Mouse (Mus musculus): ENCODE results near the gene Bcl11b.

Gene Bcl11b

DNA sequence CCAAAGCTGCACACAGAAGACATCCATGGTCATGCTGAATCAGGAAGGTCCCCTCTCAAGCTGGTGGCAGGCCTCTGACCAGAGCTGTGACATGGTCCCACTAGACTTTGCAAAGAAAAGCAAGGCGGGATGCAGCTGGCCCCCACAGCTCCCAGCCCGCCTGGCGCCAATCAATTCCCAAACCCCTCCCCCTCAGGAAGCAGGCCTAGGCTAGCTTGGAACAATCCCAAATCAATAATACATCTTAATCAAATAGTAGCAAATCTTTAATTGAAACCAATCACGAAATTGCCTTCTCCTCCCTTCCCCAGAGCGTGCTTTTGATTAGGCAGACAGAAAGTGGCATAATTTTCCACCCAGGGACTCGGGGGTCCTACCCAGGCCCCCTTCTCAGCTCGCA, 113.1 kb downstream of the Bcl11b start:
- DNase-seq (ENCODE audit: low read depth), result no peak

DNA sequence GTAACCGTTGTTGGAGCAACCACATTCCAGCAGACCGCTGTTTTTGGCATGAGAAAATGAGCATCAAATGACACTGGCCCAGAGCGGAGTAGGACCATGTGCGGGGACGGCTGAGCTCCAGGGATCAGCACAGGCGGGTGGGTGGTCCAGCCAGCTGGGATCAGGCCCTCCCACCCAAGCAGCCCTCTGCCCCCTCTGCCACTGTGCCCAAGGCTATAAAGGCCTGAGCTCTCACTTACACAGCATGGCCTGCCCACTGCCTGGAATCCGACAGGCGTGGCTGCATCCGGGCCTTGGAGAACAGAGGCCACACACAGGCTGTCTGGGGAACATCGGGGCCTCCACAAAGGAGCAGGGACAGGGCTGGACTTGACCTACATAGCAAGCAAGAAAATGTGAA, 113.6 kb downstream of the Bcl11b start:
- no peak for DNase-seq (ENCODE audit: low read depth)

DNA sequence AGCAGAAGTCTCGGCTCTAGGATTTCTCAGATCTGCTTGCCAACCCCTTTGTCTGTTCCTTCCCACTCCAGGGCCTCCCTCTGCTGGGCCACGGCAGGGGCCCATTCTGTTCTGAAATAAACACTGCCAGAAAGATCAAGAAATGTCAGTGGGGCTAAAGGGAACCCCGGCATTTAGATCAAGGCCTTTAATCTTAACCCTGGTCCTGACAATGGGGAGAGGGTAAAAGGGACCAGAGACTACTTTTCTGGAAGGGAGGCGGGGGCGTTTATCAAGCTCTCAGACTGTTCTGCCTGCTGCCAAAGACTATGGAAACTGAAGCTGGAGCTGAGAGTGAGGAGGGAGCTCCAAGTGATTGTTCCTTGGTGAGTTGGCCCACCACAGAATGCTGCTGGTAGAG, 114.8 kb downstream of the Bcl11b start:
- no peak for DNase-seq (ENCODE audit: low read depth)

- DNase-seq (ENCODE audit: low read depth), result no peak
Measured at GRCm38 (mm10) chr12:107888049-107888448, 115.4 kb downstream of the Bcl11b start.

DNA sequence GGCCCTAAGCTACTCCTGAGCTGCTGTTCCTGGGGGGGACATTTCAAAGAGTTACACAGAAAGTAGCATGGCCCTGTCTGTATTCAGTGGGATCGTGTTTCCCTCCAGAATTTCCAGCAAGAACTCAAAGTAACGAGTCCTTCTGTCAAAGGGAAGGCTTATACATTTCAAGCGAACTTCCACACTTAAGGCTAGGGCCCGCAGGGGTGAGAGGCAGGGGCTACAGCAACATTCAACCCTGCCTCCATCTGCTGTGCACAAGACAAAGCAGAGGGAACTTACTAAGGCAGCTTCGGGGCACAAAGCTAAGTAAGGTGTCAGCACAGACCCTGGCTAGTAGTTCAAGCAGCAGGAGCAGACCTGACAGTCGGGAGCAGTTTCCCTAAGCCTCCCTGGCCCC, 115.8 kb downstream of the Bcl11b start:
- no peak for DNase-seq (ENCODE audit: low read depth)

DNA sequence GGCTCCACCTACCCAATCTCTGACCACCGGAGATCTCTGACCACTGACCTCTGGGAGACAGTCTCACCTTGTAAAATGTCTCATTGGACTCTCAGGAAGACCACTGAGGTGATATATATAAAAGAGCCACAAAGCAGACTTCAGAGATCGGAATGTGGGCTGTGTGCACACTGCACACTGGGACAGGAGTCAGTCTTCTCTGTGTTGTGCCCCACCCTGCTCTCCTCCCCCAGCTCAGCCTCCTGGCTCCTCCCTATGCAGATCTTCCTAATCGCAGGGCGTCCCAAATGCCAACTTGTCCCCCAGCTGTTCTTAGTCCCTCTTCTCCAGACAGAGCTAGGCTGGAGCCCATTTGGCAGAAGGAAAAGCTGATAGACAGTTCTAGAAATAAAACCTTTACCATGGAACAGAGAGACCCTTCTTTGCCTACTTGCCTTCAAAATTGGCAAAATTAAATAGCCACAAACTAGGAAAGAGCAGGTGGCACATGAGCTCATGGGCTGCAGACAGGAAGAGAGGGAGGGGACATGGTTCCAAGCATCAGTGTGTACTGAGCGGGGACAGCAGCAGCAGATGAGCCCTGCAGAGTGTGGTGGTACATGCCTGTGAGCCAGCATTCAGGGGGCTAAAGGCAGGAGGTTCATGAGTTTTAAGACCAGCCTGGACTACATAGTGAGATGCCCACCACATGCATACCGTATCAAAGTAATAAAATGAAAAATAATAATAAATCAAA, 118.9 kb downstream of the Bcl11b start:
- DNase-seq (ENCODE audit: low read depth), result peak; percentile 35

- DNase-seq (ENCODE audit: low read depth), result no peak
Measured at GRCm38 (mm10) chr12:107881726-107882125, 121.7 kb downstream of the Bcl11b start.

DNA sequence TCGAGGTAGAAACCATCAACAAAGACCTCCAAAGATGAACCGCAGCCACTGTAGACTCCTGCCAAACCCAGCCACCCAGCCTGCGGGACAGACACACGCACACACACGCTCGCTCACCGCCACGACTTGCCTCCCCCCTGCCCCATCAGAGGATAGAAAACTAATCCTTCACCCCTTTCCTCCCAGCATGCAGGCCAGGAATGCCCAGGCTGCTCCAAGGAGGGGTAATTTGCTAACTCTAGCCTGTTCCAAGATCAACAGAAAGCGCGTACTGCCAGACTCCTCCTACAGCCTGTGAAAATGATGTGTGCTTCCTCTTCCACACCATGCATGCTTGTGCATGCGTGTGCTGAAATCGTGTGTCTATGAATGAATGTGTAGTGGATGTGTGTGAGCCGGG, 122.7 kb downstream of the Bcl11b start:
- no peak for DNase-seq (ENCODE audit: low read depth)

GRCm38 (mm10) chr12:107879114-107879777, 124.2 kb downstream of the Bcl11b start:
- DNase-seq (ENCODE audit: low read depth), result no peak

DNA sequence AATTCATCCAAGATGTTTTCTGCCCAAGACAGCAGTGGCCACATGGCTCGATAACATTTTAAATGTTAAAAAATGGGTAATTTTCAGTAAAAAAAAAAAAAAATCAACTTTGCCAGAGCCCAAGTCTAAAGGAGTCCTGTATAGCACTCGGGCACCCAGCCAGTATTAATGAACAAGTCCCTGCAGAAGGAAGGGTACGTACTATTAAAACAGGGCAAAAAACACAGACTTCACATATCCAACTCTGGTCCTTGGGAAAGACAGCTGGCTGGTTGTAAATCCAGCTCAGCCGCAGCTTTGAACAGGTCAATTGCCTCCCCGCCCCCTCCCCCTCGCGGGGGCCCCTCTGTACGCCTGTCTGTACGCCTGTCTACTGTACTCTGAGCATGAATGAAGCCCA, 127.2 kb downstream of the Bcl11b start:
- no peak for DNase-seq (ENCODE audit: low read depth)

DNA sequence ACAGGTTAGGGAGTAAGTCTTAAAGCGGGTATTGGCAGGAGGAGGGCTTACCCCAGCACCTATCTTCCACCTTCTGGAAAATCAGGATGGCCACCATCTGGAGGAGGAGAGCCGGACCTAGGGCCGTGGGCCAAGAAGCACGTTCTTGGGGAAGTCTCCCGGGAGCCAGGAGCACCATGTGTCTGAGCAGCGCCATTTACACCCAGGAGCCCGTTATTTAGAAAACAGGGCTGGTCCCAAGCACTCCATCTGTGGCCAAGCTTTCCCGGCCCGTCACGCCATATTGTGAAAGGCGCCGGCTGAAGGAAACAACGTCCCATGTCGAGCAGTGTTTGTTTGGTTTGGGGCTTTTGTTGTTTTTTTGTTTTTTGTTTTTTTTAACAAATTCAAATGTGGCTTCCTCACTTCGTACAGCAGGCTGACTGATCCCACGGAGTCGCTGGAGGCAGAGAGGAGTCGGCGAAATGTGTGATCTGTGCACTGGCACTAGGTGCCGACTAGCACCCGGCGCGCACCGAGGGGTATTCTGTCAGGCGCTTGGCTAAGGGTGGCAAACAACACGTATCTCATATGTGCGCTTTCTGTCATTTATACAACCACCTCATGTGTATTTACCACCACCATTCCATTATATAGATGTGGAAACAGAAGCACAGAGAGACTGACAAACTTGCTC, 128.8 kb downstream of the Bcl11b start:
- no peak for DNase-seq (ENCODE audit: low read depth)

GRCm38 (mm10) chr12:107869526-107870050, 133.8 kb downstream of the Bcl11b start:
- DNase-seq (ENCODE audit: low read depth), result no peak

DNA sequence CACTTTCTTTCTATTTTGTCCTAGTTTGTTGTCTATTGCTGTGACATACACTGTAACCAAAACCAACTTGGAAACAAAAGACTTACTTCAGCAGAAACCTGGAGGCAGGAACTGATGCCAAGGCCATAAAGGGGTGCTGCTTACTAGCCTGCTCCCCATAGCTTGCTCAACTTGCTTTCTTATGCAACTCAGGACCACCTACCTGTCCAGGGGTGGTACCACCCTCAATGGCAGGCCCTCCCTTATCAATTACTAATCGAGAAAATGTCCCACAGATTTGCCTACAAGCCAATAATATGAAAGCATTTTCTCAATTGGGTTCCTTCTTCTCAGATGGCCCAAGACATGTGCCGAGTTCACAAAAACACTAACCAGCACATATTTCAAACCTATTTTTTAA, 135.1 kb downstream of the Bcl11b start:
- no peak for DNase-seq (ENCODE audit: low read depth)
